Mouse (Mus musculus) left cerebral cortex, postnatal 4 days (tissue): Measurements from ENCODE around the gene Etfdh. TPM values are rescaled to one million over a fixed set of nuclear protein-coding genes. Genes with fewer than 3 reads are reported as not detected.

ENCODE experiments used
- DNase-seq: peaks from one replicate; pipeline ENCODE4 v3.0.0-alpha.2; 2022
- intact Hi-C: fragments of 180-260 bp; cut with DNase I; formaldehyde crosslinking; loops from one replicate; pipeline ENCODE4 v1.15.1; 2025
- total RNA-seq, 2 experiments: library from RNA; stranded (reverse); gene quantifications; 2 replicates each; pipeline ENCODE4 v1.2.3; 2021

Gene Etfdh
- total RNA-seq, 2 experiments from 2014 or later: 27.0 to 30.0 TPM

- no peak for DNase-seq
- intact Hi-C loops: no loop called here
Observed at GRCm38 (mm10) chr3:79555061-79555460, 74.2 kb downstream of the Etfdh start.

Other genes starting within 250 kb of the Etfdh start
- gene Fnip2, start 61.7 kb downstream of the Etfdh start, total RNA-seq: 10 to 100 TPM; 42.9 to 46.9 TPM
- 10 to 100 TPM; 75.0 to 78.1 TPM for gene Ppid, start 38.2 kb downstream of the Etfdh start, total RNA-seq
- gene 4930579G24Rik, start 421 bp downstream of the Etfdh start, total RNA-seq: 1 to 10 TPM; 1.6 to 2.5 TPM
- gene Rxfp1, start 108.4 kb upstream of the Etfdh start, total RNA-seq: 10 to 100 TPM; 27.1 to 27.5 TPM
- gene Tmem144, start 223.3 kb upstream of the Etfdh start, total RNA-seq: 1 to 10 TPM; 2.8 to 3.6 TPM